Mouse (Mus musculus) thymus, adult 2 months (tissue): ENCODE data around the gene Nrp1.

Experiments used
- CTCF ChIP-seq: fragments of 200-500 bp; IDR thresholded peaks from 2 replicates; pipeline ENCODE4 v1.5.1; 2012; ENCODE audit warnings: mild to moderate bottlenecking, control low read depth, low read length, moderate library complexity, borderline replicate concordance; ENCODE audit not compliant: control insufficient read depth, poor library complexity, insufficient read depth; ENCODE audit errors: extremely low read depth
- POLR2A ChIP-seq: fragments of 200-500 bp; IDR thresholded peaks from 2 replicates; pipeline ENCODE4 v1.6.1; 2012; ENCODE audit warnings: mild to moderate bottlenecking, low read length, control low read depth, moderate library complexity; ENCODE audit not compliant: control insufficient read depth, poor library complexity, insufficient read depth; ENCODE audit errors: extremely low read depth

GRCm38 (mm10) chr8:128519366-128519765, 161.0 kb downstream of the Nrp1 start:
- TF ChIP-seq POLR2A (no peak), CTCF (no peak)
